Mouse (Mus musculus) spleen, postnatal 10 days (tissue): ENCODE measurements at regions not wholly inside any gene's neighbourhood (a gene's known extent, or its start where the extent isn't known, plus 50 kb on each side); places are given as distances from the start of the nearest gene placed in this dataset.
A peak's percentile ranks its signal among the peaks of the same experiment; 100 is the strongest.
"Not testable (repeated sequence)": the region's sequence is repeated elsewhere in the genome, so short reads cannot be mapped to it uniquely, and the experiment has no call there.

Experiments
- DNase-seq, 2 experiments: peaks; one replicate each; pipeline ENCODE4 v3.0.0; 2021 to 2022; ENCODE audit warnings: low spot score in 2 of 2

DNA sequence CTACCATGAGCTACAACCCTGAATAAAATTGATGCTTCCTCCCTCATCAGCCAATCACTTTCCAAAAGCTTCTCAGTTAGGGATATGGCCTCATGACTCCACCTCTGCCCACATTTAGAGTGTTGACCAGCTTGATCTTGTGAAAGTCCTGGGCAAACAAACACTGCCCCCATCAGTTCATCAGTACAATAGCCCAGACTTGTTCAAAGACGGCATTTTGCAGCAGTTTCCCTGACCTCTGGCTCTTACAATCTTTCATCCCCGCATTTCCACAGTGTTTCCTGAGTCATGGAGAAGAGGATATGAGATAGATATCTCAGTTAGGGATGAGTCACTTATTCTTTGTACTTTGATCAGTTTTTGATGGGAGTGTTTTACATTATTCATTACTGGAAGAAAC is 203.5 kb upstream of the Asrgl1 start:
- DNase-seq, result not testable (repeated sequence)

DNA sequence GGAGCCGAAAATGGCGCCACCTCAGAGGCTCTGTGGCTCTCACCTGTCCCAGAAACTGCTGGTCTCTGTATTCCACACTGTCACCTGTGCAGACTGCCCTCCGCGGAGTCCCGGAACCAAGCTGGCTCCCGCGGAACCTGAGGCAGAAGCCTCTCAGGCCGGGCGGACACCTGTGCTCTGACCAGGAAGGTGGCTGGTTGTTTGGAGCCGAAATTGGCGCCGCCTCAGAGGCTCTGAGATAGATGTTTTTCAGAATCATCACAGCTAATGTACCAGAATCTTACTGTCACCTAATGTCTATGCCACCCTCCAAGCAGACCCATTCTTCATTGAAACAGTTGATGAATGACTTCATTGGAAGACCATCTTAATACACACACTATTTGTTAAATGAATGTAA is 202.0 kb upstream of the Asrgl1 start:
- DNase-seq, result peak in 1 of 2 experiments; percentile 7

DNA sequence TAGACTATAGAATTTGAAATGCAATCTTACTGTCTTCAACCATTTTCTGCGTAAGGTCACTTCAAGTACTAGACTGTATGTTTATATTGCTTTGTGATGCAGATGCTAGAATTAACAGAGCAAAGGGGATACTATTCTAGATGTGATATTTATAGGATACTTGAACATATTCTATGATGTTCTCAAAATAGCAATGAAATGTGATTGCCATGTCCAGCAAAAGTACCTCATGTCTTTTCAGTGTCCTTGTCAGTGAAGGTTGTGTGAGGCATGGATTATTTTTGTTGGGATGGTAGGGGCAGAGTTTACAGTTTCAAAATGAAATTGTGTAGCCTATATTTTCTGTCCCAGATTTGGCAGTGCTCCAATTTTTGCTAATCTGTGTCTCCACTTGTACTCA is 182.5 kb upstream of the Asrgl1 start:
- not testable (repeated sequence) for DNase-seq

DNA sequence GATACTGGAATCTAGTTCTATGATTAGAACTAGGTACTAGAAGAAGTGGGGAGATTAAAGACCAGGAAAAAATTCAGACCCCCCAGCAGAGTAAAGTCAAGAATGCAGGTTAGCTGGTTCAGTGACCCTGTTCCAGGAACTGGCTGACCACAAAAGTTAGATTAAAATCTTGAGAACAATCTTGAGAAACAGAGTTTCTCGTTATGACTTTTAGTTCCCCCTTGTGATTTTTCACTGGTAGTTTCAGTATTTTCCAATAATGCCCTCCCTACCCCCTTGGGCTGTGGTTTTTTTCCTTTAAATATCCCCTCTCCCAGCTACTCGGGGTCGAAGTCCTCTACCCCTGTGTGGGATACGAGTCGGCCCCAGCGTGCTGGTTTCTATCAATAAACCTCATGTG is 180.7 kb upstream of the Asrgl1 start:
- not testable (repeated sequence) for DNase-seq

- DNase-seq, result peak; percentile 41 to 51
Measured at GRCm38 (mm10) chr19:9283176-9283575, 147.7 kb upstream of the Asrgl1 start.

DNA sequence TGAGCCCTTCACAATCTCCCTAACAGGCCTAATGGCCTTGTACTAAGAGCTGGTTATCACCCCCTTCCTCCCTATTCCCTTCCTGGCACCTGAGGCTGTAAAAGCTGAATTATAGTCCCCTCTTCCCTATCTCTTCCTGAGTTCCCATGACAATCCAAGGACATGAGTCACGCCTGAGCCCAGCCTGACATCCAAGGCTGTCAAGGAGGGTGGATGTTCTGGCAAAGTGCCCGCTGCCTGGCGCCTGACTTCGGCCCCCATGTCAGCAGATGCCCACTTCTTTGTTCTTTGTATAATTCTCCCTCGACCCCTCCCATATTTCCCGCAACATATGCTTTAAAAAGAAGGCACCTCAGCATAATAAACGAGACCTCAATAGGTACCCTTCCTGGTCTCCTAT is 99.2 kb upstream of the Asrgl1 start:
- not testable (repeated sequence) for DNase-seq
